Mouse (Mus musculus) intestine, embryonic 15.5 days (tissue): ENCODE measurements around the gene Atxn7. TPM values are rescaled to one million over a fixed set of nuclear protein-coding genes. Genes with fewer than 3 reads are reported as not detected.
A peak's percentile ranks its signal among the peaks of the same experiment; 100 is the strongest.

ENCODE experiments used
- ATAC-seq: fragments of 200-750 bp; cut with Nextera tagmentation; 2 replicates; pipeline ENCODE4 v1.8.0; 2017; ENCODE audit warnings: moderate TSS enrichment, moderate library complexity
- H3K27ac ChIP-seq: fragments of 300-500 bp; sonication (generic); 2 replicates; pipeline ENCODE4 v1.5.1; 2015; ENCODE audit warnings: mild to moderate bottlenecking, inconsistent platforms
- H3K27me3 ChIP-seq: fragments of 300-500 bp; sonication (generic); replicated peaks from 2 replicates; pipeline ENCODE4 v1.6.1; 2015; ENCODE audit warnings: inconsistent platforms
- H3K36me3 ChIP-seq: fragments of 300-500 bp; sonication (generic); 2 replicates; pipeline ENCODE4 v1.6.1; 2015; ENCODE audit warnings: inconsistent platforms
- H3K4me1 ChIP-seq: fragments of 300-500 bp; sonication (generic); replicated peaks from 2 replicates; pipeline ENCODE4 v1.6.1; 2015; ENCODE audit warnings: inconsistent platforms
- H3K4me2 ChIP-seq: fragments of 300-500 bp; sonication (generic); replicated peaks from 2 replicates; pipeline ENCODE4 v1.6.1; 2015; ENCODE audit warnings: mild to moderate bottlenecking, inconsistent platforms
- H3K4me3 ChIP-seq: fragments of 300-500 bp; sonication (generic); replicated peaks from 2 replicates; pipeline ENCODE4 v1.5.1; 2015; ENCODE audit warnings: inconsistent platforms
- H3K9ac ChIP-seq: fragments of 300-500 bp; sonication (generic); 2 replicates; pipeline ENCODE4 v1.6.1; 2015; ENCODE audit warnings: inconsistent platforms
- H3K9me3 ChIP-seq: fragments of 300-500 bp; sonication (generic); 2 replicates; pipeline ENCODE4 v1.6.1; 2016; ENCODE audit warnings: inconsistent platforms
- WGBS: fragments of 180-500 bp; shearing (Covaris S2); methylation state at CpG from one replicate; pipeline ENCODE4 v1.1.7; 2015; 5-methylcytosine and 5-hydroxymethylcytosine counted together
- polyA plus RNA-seq: library from polyadenylated mRNA; unstranded; fragments of >200 nt; fragmentation: Nextera tagmentation; extraction: Ambion mirVana; gene quantifications from 2 replicates; pipeline ENCODE4 v1.2.1, GENCODE M21; 2015

Gene Atxn7
- polyA plus RNA-seq, 1 experiment from 2014 or later, result 3.6 TPM

DNA sequence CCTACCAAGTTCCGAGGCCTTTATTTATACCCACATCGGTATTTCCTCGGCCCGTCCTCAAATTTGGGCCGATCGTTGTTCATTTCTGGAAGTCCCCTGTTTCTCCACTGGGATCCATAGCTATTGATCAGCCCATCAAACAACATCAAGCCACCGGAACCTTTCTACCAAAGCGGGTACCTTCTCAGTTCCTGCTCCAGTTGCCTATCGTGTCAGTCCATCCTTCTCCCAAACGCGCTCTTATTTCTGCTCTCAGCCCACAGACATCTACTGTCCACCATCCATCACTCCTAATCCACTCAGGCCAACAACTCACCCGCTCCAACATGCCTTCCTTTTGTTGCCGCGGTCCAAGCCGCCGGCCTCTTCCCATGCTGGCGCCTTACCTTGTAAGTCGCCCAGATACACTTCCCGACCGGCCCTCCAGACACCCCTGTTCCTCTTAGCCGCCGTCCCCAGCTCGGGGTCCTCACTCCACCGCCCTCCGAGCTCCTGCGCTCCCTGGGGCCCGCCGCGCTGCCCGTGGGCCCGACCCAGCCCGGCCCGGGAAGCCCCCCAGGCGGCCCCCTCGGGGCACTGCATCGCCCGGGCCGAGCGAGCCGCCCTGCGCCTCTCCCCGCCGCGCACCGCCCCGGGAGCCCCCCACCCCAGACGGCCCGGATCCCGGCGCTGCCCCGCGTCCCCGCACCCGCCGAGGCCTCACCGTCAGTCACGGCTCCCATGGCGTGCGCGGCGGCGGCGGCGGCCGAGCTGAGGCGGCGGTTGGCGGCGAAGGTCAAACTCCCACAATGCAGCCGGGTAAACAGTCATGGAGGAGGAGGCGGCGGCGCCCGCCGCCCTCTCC is 536 bp upstream of the Atxn7 start:
- H3K27ac ChIP-seq, result peak overlapping the region; percentile 93
- H3K4me3 ChIP-seq, result peak overlapping the region; percentile 92
- no peaks in the 10 kb centered on the region for H3K9me3 ChIP-seq
- H3K9ac ChIP-seq, result peak overlapping the region; percentile 96
- WGBS, result under 1% methylated on average over 55 of the region's 75 CpGs
- H3K27me3 ChIP-seq, result no peaks in the 10 kb centered on the region
- H3K36me3 ChIP-seq, result no peaks in the 10 kb centered on the region
- H3K4me1 ChIP-seq, result 0 out of 2 replicates have a peak, but pooled peaks cover 6% of the 10 kb centered on the region
- H3K4me2 ChIP-seq, result peak overlapping the region; percentile 69
- ATAC-seq, result peak; percentile 89

- Histone ChIP-seq H3K4me2 (peak overlapping the region; percentile 17; the same call in 1 of the 2 replicates), H3K27me3 (no peaks in the 10 kb centered on the region), H3K9ac (no peak overlapping the region), H3K4me3 (no peak overlapping the region), H3K4me1 (peaks cover 6% of the 10 kb centered on the region; the same call in 1 of the 2 replicates), H3K36me3 (no peaks in the 10 kb centered on the region), H3K9me3 (no peaks in the 10 kb centered on the region), H3K27ac (no peak overlapping the region)
- no peak for ATAC-seq
- 75% methylated on average over 6 of the region's 6 CpGs for WGBS
Measured at GRCm38 (mm10) chr14:13962476-13962875, 1.2 kb downstream of the Atxn7 start.

DNA sequence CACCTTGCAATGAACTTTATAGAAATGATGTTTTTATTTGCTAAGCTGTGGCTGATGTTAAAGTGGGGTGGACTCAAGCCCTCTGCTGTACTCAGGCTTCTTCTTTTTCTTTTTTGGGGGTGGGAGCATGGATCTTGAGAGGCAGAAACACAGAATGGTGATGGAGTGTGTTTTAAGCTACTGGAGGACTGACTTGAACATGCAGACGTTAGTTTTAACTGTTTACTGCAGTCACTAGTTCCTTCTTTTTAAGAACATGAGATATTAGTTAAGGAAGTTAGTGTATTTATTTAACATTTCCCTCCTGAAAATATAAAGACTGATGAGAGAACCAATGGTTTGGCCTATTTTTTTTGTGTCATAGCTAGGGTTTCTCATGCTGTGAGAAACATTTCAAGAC is 2.3 kb downstream of the Atxn7 start:
- no peaks in the 10 kb centered on the region for H3K9me3 ChIP-seq
- no peaks in the 10 kb centered on the region for H3K27me3 ChIP-seq
- WGBS, result 45% methylated on average over 1 of the region's 1 CpGs
- ATAC-seq, result no peak
- H3K4me3 ChIP-seq, result no peak overlapping the region
- no peaks in the 10 kb centered on the region for H3K36me3 ChIP-seq
- no peak overlapping the region for H3K9ac ChIP-seq
- peaks cover 6% of the 10 kb centered on the region; the same call in 1 of the 2 replicates for H3K4me1 ChIP-seq
- no peak overlapping the region for H3K27ac ChIP-seq
- no peak overlapping the region for H3K4me2 ChIP-seq

GRCm38 (mm10) chr14:13967607-13968006 is 6.4 kb downstream of the Atxn7 start:
- Histone ChIP-seq H3K4me3 (no peak overlapping the region), H3K4me2 (no peak overlapping the region), H3K27me3 (no peaks in the 10 kb centered on the region), H3K27ac (no peak overlapping the region), H3K4me1 (peaks cover 6% of the 10 kb centered on the region), H3K9me3 (no peaks in the 10 kb centered on the region), H3K36me3 (no peaks in the 10 kb centered on the region), H3K9ac (no peak overlapping the region)
- 37% methylated on average over 1 of the region's 1 CpGs for WGBS
- ATAC-seq, result no peak

DNA sequence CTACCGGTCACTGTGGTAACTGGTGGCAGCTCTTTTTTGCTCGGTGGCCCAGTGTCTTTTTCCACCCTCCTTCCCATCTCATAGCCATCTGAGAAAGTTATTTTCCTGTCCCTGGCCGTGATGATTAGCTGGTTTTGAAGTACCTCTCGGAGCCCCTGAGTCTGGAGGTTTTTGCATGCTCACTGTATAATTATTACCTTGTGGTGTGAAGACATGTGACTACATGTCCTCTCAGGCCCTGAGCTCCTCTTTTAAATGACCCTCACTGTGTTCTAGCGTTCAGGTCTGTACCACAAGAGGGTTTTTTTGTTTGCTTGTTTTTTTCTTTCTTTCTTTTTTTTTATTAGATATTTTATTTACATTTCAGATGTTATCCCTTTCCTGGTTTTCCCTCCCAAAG is 7.2 kb downstream of the Atxn7 start:
- no peak for ATAC-seq
- peaks cover 6% of the 10 kb centered on the region for H3K4me1 ChIP-seq
- 82% methylated on average over 5 of the region's 5 CpGs for WGBS
- no peak overlapping the region for H3K9ac ChIP-seq
- H3K27ac ChIP-seq, result no peak overlapping the region
- no peak overlapping the region for H3K4me2 ChIP-seq
- no peaks in the 10 kb centered on the region for H3K36me3 ChIP-seq
- H3K4me3 ChIP-seq, result no peak overlapping the region
- no peaks in the 10 kb centered on the region for H3K9me3 ChIP-seq
- H3K27me3 ChIP-seq, result no peaks in the 10 kb centered on the region

DNA sequence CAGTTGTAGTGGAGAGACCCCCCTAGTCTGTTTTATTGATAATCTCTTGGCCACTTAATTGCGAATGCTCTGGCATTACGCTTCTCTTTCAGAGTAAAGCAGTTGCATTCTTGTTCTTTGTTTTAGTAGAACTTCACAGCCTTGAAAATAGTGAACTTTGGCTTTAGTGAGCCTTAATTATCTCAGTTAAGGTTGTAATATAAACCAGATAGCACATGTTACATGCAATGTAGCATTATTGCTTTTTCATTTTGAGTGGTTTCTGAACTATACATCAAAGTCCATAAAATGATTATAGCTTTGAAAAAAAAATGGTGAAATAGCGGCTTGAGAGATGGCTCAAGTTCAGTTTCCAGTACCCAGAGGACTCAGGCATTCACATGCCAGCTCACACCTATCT is 9.3 kb downstream of the Atxn7 start:
- 74% methylated on average over 3 of the region's 3 CpGs for WGBS
- peak; percentile 46 for ATAC-seq
- Histone ChIP-seq H3K4me2 (no peak overlapping the region), H3K4me1 (peaks cover 6% of the 10 kb centered on the region), H3K4me3 (no peak overlapping the region), H3K27me3 (no peaks in the 10 kb centered on the region), H3K36me3 (no peaks in the 10 kb centered on the region), H3K27ac (no peak overlapping the region), H3K9me3 (no peaks in the 10 kb centered on the region), H3K9ac (no peak overlapping the region)

DNA sequence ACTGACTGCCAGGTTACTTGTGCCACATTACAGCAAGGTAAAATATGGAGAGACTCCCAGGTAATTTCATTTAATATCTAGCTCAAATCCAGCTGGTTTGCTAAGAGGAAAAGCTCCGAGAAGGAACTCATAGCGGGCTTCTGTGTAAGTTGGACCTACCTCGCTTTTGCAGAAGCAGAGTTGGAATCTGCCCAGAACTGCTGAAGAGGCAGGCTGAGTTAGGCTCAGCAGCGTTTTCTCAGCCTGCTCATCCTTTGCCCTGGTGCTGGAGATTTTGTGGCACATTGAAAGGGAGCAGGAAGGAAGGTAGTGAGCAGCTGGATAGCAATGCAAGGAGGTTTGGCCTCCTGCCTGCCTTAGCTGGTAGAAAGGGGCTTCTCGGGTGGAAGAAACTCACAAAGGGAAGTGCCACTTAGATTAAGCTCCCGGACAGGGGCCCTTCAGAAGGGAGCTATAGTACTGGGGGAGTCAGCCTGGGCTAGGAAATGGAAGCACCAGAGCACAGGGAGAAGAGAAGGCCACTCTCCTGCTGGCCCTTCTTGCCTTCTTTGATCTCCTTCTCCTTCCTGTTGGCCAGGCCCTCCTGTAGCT is 10.5 kb downstream of the Atxn7 start:
- no peaks in the 10 kb centered on the region for H3K27me3 ChIP-seq
- no peak overlapping the region for H3K4me2 ChIP-seq
- 59% methylated on average over 6 of the region's 6 CpGs for WGBS
- no peak overlapping the region for H3K27ac ChIP-seq
- no peaks in the 10 kb centered on the region for H3K9me3 ChIP-seq
- H3K9ac ChIP-seq, result no peak overlapping the region
- H3K4me1 ChIP-seq, result peaks cover 6% of the 10 kb centered on the region; the same call in 1 of the 2 replicates
- ATAC-seq, result no peak
- no peaks in the 10 kb centered on the region for H3K36me3 ChIP-seq
- H3K4me3 ChIP-seq, result no peak overlapping the region

DNA sequence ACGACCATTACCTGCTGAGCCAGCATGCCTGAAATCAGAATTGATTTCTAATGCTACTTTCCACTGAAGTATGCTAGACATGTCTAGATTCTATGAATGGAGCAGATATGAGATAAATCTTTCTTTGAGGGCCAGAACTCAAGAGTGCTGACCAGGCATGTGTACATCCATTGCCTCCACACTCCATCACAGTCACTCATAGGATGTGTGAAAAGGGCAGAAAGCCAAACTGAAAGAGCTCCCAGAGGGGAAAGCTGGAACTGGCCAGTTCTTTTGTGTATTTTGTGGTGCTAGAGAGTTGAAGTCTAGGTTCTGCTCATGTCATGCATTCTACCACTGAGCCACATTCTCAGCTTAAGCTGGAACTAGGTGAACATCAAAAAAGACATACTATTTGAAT is 16.3 kb downstream of the Atxn7 start:
- Histone ChIP-seq H3K9me3 (no peaks in the 10 kb centered on the region), H3K27ac (no peak overlapping the region), H3K9ac (no peak overlapping the region), H3K4me1 (no peaks in the 10 kb centered on the region), H3K4me2 (no peak overlapping the region), H3K27me3 (no peaks in the 10 kb centered on the region), H3K4me3 (no peak overlapping the region), H3K36me3 (no peaks in the 10 kb centered on the region)
- no peak for ATAC-seq
- WGBS, result 79% methylated on average over 1 of the region's 1 CpGs

GRCm38 (mm10) chr14:13981286-13981685 is 20.0 kb downstream of the Atxn7 start:
- no peak overlapping the region for H3K4me3 ChIP-seq
- H3K27ac ChIP-seq, result no peak overlapping the region
- no peak for ATAC-seq
- whole genome bisulfite sequencing, result 29% methylated on average over 2 of the region's 2 CpGs
- H3K27me3 ChIP-seq, result no peaks in the 10 kb centered on the region
- H3K9me3 ChIP-seq, result no peaks in the 10 kb centered on the region
- no peak overlapping the region for H3K9ac ChIP-seq
- H3K4me1 ChIP-seq, result no peaks in the 10 kb centered on the region
- no peaks in the 10 kb centered on the region for H3K36me3 ChIP-seq
- H3K4me2 ChIP-seq, result no peak overlapping the region

DNA sequence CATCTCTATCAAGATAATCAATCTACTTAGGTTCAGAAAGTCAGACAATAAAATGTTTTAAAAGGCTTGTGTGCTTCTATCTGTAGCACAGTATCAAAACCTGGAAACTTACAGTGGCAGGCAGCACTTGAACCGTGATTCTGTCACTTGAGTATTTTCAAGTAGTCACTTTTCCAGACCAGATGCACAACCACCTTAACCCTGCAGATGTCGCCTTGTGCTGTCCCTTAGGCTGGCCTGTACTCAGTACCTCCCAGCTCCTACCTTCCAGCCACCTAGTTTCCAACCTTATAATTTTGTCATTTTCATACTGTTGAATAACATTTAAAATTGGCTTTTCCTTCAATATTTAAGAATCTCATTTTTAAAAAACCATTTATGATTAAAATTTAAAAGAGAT is 20.9 kb downstream of the Atxn7 start:
- WGBS, result 57% methylated on average over 2 of the region's 2 CpGs

GRCm38 (mm10) chr14:13988397-13988796 is 27.2 kb downstream of the Atxn7 start:
- 65% methylated on average over 2 of the region's 2 CpGs for WGBS
- H3K9me3 ChIP-seq, result no peaks in the 10 kb centered on the region
- no peak overlapping the region for H3K4me2 ChIP-seq
- no peak overlapping the region for H3K4me3 ChIP-seq
- H3K27me3 ChIP-seq, result no peaks in the 10 kb centered on the region
- no peaks in the 10 kb centered on the region for H3K4me1 ChIP-seq
- no peak for ATAC-seq
- H3K27ac ChIP-seq, result no peak overlapping the region
- no peaks in the 10 kb centered on the region for H3K36me3 ChIP-seq
- no peak overlapping the region for H3K9ac ChIP-seq

More for the DNA sequence above, 20.9 kb downstream of the Atxn7 start:
- no peak for ATAC-seq
- no peak overlapping the region for H3K4me2 ChIP-seq
- no peaks in the 10 kb centered on the region for H3K9me3 ChIP-seq
- H3K9ac ChIP-seq, result no peak overlapping the region
- H3K27me3 ChIP-seq, result no peaks in the 10 kb centered on the region
- H3K36me3 ChIP-seq, result no peaks in the 10 kb centered on the region
- no peak overlapping the region for H3K27ac ChIP-seq
- H3K4me3 ChIP-seq, result no peak overlapping the region
- H3K4me1 ChIP-seq, result no peaks in the 10 kb centered on the region

DNA sequence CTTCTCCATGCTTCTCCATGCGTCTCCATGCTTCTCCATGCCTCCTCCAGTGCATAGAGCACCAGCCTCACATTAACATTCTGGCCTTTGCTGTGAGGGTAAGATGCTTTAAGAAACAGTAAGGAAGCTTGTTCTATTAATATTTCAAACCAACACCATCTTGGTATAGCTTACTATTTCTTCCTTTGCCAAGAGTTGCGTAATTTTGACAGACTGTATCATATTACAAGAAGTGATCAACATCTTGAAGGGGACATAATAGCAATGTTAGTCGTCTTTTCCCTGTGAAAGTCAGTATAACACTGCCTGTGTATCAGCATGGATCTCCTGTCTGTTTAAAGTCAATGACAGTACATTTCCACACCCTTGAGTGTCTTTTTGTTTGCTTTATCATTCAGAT is 29.5 kb downstream of the Atxn7 start:
- no peak for ATAC-seq
- no peak overlapping the region for H3K4me3 ChIP-seq

More for the DNA sequence above, 29.5 kb downstream of the Atxn7 start:
- no peak overlapping the region for H3K9ac ChIP-seq
- H3K4me1 ChIP-seq, result no peaks in the 10 kb centered on the region
- no peak overlapping the region for H3K4me2 ChIP-seq
- H3K9me3 ChIP-seq, result no peaks in the 10 kb centered on the region
- H3K27ac ChIP-seq, result no peak overlapping the region
- no peaks in the 10 kb centered on the region for H3K36me3 ChIP-seq
- 80% methylated on average over 3 of the region's 3 CpGs for WGBS
- no peaks in the 10 kb centered on the region for H3K27me3 ChIP-seq
